8 mouse cellular contexts compared by ENCODE assay signal in the genomic region with DNA sequence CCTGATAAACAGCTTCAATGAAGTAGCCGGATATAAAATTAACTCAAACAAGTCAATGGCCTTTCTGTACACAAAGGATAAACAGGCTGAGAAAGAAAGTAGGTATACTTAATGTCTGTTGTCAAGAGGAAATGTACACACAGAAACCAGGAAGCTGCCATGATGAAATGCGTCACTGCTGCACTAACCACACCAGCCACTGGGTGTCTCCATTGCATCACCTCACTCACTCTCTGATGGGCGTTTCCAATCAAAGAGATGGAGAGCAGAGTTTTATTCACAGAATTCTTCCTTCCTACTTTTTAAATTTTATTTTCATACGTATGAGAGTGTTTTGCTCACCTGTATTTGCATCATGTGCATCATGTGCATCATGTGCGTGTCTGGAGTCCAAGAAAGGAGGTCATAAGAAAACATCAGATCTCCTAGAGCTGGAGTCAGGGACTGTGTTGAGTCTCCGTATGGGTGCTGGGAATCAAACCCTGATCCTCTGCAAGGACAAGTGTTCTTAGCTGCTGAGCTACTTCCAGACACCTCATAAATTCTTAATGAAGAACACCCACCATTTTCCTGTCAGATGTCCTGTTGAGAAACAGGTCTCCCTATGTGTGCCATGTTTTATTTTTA. TPM values are rescaled to one million over a fixed set of nuclear protein-coding genes. Genes with fewer than 3 reads are reported as not detected.
A peak's percentile ranks its signal among the peaks of the same experiment; 100 is the strongest.
DNase-seq lines count a peak whose midpoint lies in the region; ATAC-seq and TF ChIP-seq lines count a peak whose summit lies in the region.

No protein-coding gene starts in this region.

- DNase-seq in hindbrain, embryonic 11.5 days (ENCODE audit: low spot score), result peak; percentile 79
- DNase-seq in cerebellum, adult 18-20 months, result peak; percentile 78 to 83
- peak; percentile 82 for DNase-seq in forebrain, postnatal 0 days
- peak; percentile 28 to 88 for DNase-seq in left cerebral cortex, adult 9 months (ENCODE audit: low spot score in 2 of 2)
- DNase-seq in mesoderm, embryonic 11.5 days (ENCODE audit: low read depth, low spot score), result peak; percentile 54
- peak; percentile 75 to 84 for DNase-seq in spleen, adult 2 months (ENCODE audit: low read depth in 1 of 2, low spot score in 2 of 2)

- no peak for TF ChIP-seq POLR2A in spleen, adult 2 months (IDR thresholded peaks at IDR 0.05; ENCODE audit: low read depth, low read length)

- no peaks in the 10 kb centered on the region for H3K9me3 ChIP-seq in hindbrain, embryonic 11.5 days (ENCODE audit: control insufficient read depth, low read length)
- H3K9me3 ChIP-seq in hindbrain, embryonic 16.5 days (ENCODE audit: control insufficient read depth, low read length), result no peaks in the 10 kb centered on the region
- no peaks in the 10 kb centered on the region for H3K9me3 ChIP-seq in forebrain, postnatal 0 days (ENCODE audit: low read length)

- H3K4me3 ChIP-seq in hindbrain, embryonic 11.5 days (ENCODE audit: low read depth, low read length), result no peak overlapping the region
- no peak overlapping the region for H3K4me3 ChIP-seq in hindbrain, embryonic 16.5 days (ENCODE audit: low read length)
- no peak overlapping the region for H3K4me3 ChIP-seq in forebrain, postnatal 0 days (ENCODE audit: low read depth, low read length)
- no peak overlapping the region for H3K4me3 ChIP-seq in spleen, adult 2 months (ENCODE audit: extremely low read depth, insufficient read depth, insufficient read length)

- H3K36me3 ChIP-seq in hindbrain, embryonic 11.5 days (ENCODE audit: control insufficient read depth, insufficient read depth, low read length), result no peaks in the 10 kb centered on the region
- H3K36me3 ChIP-seq in hindbrain, embryonic 16.5 days (ENCODE audit: control insufficient read depth, insufficient read depth, low read length), result no peaks in the 10 kb centered on the region
- H3K36me3 ChIP-seq in forebrain, postnatal 0 days (ENCODE audit: insufficient read depth), result no peaks in the 10 kb centered on the region
- H3K36me3 ChIP-seq in spleen, adult 2 months (ENCODE audit: control insufficient read depth, insufficient read depth, low read length), result no peaks in the 10 kb centered on the region

- ATAC-seq in hindbrain, embryonic 11.5 days (ENCODE audit: low FRiP score), result peak; percentile 68; the same call in 1 of the 2 replicates
- no peak for ATAC-seq in hindbrain, embryonic 16.5 days
- peak; percentile 77 for ATAC-seq in forebrain, postnatal 0 days
- ATAC-seq in inflammation-experienced regulatory T-cells, adult 6 months, result peak; percentile 100

- WGBS in hindbrain, embryonic 11.5 days, result 39% methylated on average over 6 of the region's 6 CpGs
- 38% methylated on average over 6 of the region's 6 CpGs for WGBS in hindbrain, embryonic 16.5 days
- 37% methylated on average over 6 of the region's 6 CpGs for WGBS in forebrain, postnatal 0 days
- WGBS in spleen, adult 2 months, result 33% methylated on average over 6 of the region's 6 CpGs

- H3K4me1 ChIP-seq in hindbrain, embryonic 11.5 days (replicated peaks; ENCODE audit: control insufficient read depth, insufficient read depth, low read length), result no peaks in the 10 kb centered on the region
- H3K4me1 ChIP-seq in hindbrain, embryonic 16.5 days (ENCODE audit: control insufficient read depth, insufficient read depth, low read depth, low read length), result no peaks in the 10 kb centered on the region
- no peaks in the 10 kb centered on the region for H3K4me1 ChIP-seq in forebrain, postnatal 0 days (ENCODE audit: insufficient read depth)
- no peaks in the 10 kb centered on the region for H3K4me1 ChIP-seq in spleen, adult 2 months (ENCODE audit: control insufficient read depth, insufficient read depth, insufficient read length)

- H3K9ac ChIP-seq in hindbrain, embryonic 11.5 days (ENCODE audit: low read depth, low read length), result no peak overlapping the region
- H3K9ac ChIP-seq in hindbrain, embryonic 16.5 days (ENCODE audit: low read depth, low read length), result no peak overlapping the region
- H3K9ac ChIP-seq in forebrain, postnatal 0 days, result no peak overlapping the region

- H3K27ac ChIP-seq in hindbrain, embryonic 11.5 days (ENCODE audit: low read depth, low read length), result no peak overlapping the region
- no peak overlapping the region for H3K27ac ChIP-seq in hindbrain, embryonic 16.5 days (ENCODE audit: low read depth, low read length)
- H3K27ac ChIP-seq in forebrain, postnatal 0 days (ENCODE audit: low read depth, low read length), result no peak overlapping the region
- no peak overlapping the region for H3K27ac ChIP-seq in spleen, adult 2 months (ENCODE audit: insufficient read depth, low read length)

- peak; percentile 89 for TF ChIP-seq CTCF in forebrain, postnatal 0 days (IDR thresholded peaks at IDR 0.05; ENCODE audit: low read depth)
- TF ChIP-seq CTCF in spleen, adult 2 months (IDR thresholded peaks at IDR 0.05; ENCODE audit: extremely low read depth, insufficient read depth, insufficient read length, insufficient replicate concordance), result peak; percentile 89; the same call in 1 of the 2 replicates

- no peak overlapping the region for H3K4me2 ChIP-seq in hindbrain, embryonic 11.5 days (replicated peaks; ENCODE audit: low read depth, low read length)
- H3K4me2 ChIP-seq in hindbrain, embryonic 16.5 days (ENCODE audit: low read length), result no peak overlapping the region
- H3K4me2 ChIP-seq in forebrain, postnatal 0 days (ENCODE audit: low read depth), result no peak overlapping the region

- no peaks in the 10 kb centered on the region for H3K27me3 ChIP-seq in hindbrain, embryonic 11.5 days (ENCODE audit: control insufficient read depth, insufficient read depth, low read length)
- H3K27me3 ChIP-seq in hindbrain, embryonic 16.5 days (replicated peaks; ENCODE audit: control insufficient read depth, insufficient read depth, low read length), result no peaks in the 10 kb centered on the region
- H3K27me3 ChIP-seq in forebrain, postnatal 0 days (ENCODE audit: insufficient read depth, low read length), result no peaks in the 10 kb centered on the region
- H3K27me3 ChIP-seq in spleen, adult 2 months (ENCODE audit: control insufficient read depth, insufficient read depth, low read length), result no peaks in the 10 kb centered on the region

RNA-seq across cellular contexts. Expression of a gene that starts 16.0 kb away (rescaled TPM):
- 32.0 and 32.8 TPM in 2 replicates for polyA plus RNA-seq in hindbrain, embryonic 11.5 days (2014; fragmentation: Nextera tagmentation; extraction: Ambion mirVana)
- polyA plus RNA-seq in hindbrain, embryonic 16.5 days (2015; fragmentation: Nextera tagmentation; extraction: Ambion mirVana), result 30.2 and 32.3 TPM in 2 replicates
- 16.3 and 20.1 TPM in 2 replicates for total RNA-seq in forebrain, postnatal 0 days (2014; rRNA removed)
- 20.4 and 30.4 TPM in 2 replicates for polyA plus RNA-seq in forebrain, postnatal 0 days (2015; fragmentation: Nextera tagmentation; extraction: Ambion mirVana)
- 10 to 100 TPM; 12.1 to 15.7 (median 14.6) TPM for polyA plus RNA-seq in inflammation-experienced regulatory T-cells, adult 6 months (2017; shearing (Covaris generic))
- polyA plus RNA-seq in spleen, adult 2 months (2012; rRNA removed), result 23.3 and 40.4 TPM in 2 replicates
